Mouse (Mus musculus) layer of hippocampus, postnatal 36 days (tissue): Measurements from ENCODE around the gene Krtap1-3. TPM values are rescaled to one million over a fixed set of nuclear protein-coding genes. Genes with fewer than 3 reads are reported as not detected.
"Not testable (repeated sequence)": the region's sequence is repeated elsewhere in the genome, so short reads cannot be mapped to it uniquely, and the experiment has no call there.

Experiments
- DNase-seq, 2 experiments: peaks; one replicate each; pipeline ENCODE4 v3.0.0; 2022
- total RNA-seq, 2 experiments: library from RNA; stranded (reverse); gene quantifications; 2 replicates each; pipeline ENCODE4 v1.2.3; 2021

Gene Krtap1-3
- not detected for total RNA-seq

- DNase-seq, result no peak
These were observed at the start of gene Krtap1-3 for GRCm38 (mm10) chr11:99590981-99591380. Gene Krtap1-3, minus strand, starts transcription at chr11:99591339.

GRCm38 (mm10) chr11:99640926-99641325 lies 49.8 kb upstream of the Krtap1-3 start:
- DNase-seq, result no peak

- no peak for DNase-seq
These were observed 45.9 kb upstream of the Krtap1-3 start for GRCm38 (mm10) chr11:99637086-99637485.

DNA sequence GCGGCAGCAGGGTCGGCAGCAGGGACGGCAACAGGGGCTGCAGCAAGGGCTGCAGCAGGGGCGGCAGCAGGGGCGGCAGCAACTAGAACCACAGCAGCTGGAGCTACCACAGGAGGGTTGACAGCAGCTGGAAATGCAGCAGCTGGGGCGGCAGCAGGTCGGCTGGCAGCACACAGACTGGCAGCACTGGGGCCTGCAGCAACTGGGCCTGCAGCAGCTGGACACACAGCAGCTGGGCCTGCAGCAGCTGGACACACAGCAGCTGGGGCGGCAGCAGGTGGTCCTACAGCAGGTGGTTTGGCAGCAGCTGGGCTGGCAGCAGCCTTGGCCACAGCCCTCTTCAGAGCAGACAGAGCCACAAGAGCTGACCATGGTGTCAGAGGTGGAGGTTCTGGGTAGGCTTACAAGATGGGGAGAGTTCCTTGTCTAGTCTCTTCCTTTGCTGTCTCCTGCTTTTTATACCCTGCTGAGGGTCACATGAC lies 43.6 kb upstream of the Krtap1-3 start, which contains the start of gene Krtap4-2:
Gene Krtap4-2 (minus strand): TSS at position 432 of the 482 bp plus-strand sequence.
- no peak for DNase-seq

GRCm38 (mm10) chr11:99633293-99633692 lies 42.2 kb upstream of the Krtap1-3 start:
- DNase-seq, result no peak

DNA sequence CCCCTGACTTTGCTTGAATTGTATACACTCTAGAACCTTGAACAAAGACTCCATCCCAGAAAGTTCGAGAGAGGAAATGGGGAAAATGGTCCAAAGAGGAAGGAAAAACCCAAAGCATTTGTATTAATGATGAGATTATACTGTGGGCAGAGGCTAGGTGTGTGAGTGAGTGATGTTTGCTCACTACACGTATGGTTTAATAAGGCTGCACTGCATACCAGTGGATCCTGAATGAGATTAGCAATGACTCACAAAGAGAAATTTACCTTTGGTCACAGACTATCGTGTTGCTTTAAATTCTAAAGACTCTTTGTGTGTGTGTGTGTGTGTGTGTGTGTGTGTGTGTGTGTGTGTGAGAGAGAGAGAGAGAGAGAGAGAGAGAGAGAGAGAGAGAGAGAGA lies 39.8 kb upstream of the Krtap1-3 start:
- DNase-seq, result no peak

DNA sequence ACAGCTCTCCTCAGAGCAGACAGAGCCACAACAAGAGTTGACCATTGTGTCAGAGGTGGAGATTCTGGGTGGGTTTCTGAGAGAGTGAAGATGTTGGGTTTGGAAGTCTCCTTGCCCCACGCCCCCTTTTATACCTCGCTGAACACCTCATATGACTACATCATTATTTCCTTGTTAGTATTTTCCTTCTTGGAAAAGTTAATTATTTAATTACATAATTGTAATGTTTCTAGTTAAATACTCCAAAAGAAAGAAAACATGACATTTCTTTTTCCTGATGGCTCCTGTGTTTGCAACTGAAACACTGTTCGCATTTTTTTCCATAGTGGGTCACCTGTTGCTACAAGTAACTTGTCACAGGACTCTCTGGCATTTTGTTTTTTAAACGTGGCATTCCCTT lies 37.0 kb upstream of the Krtap1-3 start, which contains the start of gene Krtap4-1:
Gene Krtap4-1 (minus strand): TSS at position 101 of the 400 bp plus-strand sequence.
- no peak for DNase-seq

GRCm38 (mm10) chr11:99620335-99620734 lies 29.2 kb upstream of the Krtap1-3 start, which contains the start of gene Gm11562:
Gene Gm11562, minus strand, starts transcription at chr11:99620435.
- no peak for DNase-seq

- DNase-seq, result no peak
These were observed 23.7 kb upstream of the Krtap1-3 start, which contains the start of gene Krtap2-4 for GRCm38 (mm10) chr11:99614796-99615363. Gene Krtap2-4, minus strand, starts transcription at chr11:99614846.

GRCm38 (mm10) chr11:99610089-99610488 lies 18.9 kb upstream of the Krtap1-3 start, which contains the start of gene Gm11937:
Gene Gm11937, minus strand, starts transcription at chr11:99610189.
- not testable (repeated sequence) for DNase-seq

- DNase-seq, result peak; percentile 32 to 37
These were observed 18.0 kb upstream of the Krtap1-3 start for GRCm38 (mm10) chr11:99609126-99609525.

DNA sequence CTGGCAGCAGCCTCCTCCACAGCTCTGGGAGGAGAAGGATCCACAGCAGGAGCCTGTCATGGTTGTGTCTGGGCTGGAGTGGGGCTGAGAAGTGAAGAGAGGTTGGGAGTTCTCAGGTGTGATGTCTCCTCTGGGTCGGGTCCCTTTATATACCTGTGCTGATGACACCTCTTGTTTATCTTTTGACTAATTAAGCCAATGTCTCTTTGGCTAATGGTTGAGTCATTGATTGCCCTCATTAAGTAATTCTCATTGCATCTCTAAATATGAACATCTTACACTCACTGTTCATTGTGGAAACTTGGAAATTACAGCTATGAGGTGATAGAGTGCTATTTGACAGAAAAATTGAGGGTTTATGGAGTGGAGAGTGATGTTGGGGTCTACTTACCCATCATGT lies 12.1 kb upstream of the Krtap1-3 start, which contains the start of gene Gm11938:
Gene Gm11938 (minus strand): TSS at position 101 of the 400 bp plus-strand sequence.
- not testable (repeated sequence) for DNase-seq

- DNase-seq, result not testable (repeated sequence)
These were observed 6.6 kb upstream of the Krtap1-3 start, which contains the start of gene Krtap9-3 for GRCm38 (mm10) chr11:99597742-99598141. Gene Krtap9-3, minus strand, starts transcription at chr11:99598105.

- peak; percentile 41 to 49 for DNase-seq
These were observed 6.0 kb downstream of the Krtap1-3 start for GRCm38 (mm10) chr11:99585096-99585495.

- DNase-seq, result no peak
These were observed 7.9 kb downstream of the Krtap1-3 start, which contains the start of gene Krtap1-4 for GRCm38 (mm10) chr11:99583245-99583704. Gene Krtap1-4, minus strand, starts transcription at chr11:99583654.

GRCm38 (mm10) chr11:99581564-99581963 lies 9.6 kb downstream of the Krtap1-3 start:
- DNase-seq, result no peak

DNA sequence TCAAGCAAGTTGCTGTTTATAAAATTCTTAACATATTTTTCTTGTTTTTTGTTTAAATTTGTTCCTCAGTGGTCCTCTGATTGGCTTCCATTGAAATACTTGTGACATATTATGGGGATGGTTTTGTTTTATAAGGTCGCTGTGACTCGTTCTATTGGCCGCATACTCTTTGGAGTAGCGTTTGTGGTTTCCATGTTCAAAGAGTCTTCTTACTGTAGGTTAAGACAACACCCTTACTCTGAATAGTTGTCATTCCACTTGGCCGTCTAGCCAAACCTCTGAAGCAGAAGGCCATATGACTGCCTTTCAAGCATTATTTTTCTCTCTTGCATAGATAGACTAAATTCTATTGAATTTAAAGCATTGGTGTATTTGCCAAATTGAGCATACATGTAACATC lies 10.1 kb downstream of the Krtap1-3 start:
- DNase-seq, result no peak

DNA sequence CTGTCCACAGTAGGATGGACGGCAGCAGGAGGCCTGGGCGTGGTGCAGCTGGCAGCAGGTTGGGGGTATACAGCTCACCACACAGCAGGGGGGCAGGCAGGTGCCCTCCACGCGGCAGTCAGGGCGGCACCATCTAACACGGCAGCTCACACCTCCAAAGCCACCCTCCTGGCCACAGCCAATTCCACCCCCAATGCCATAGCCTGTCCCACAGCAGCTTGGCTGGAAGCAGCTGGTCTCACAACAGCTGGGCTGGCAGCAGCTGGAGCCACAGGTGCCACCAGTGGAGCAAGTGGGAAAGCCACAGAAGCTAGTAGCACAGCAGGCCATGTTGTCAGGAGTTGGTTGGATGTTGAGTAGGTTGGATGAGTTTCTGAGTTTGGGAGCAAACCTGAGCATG lies 10.5 kb downstream of the Krtap1-3 start, which contains the start of gene Krtap1-5:
Gene Krtap1-5 (minus strand): TSS at position 381 of the 400 bp plus-strand sequence.
- DNase-seq, result no peak

- peak; percentile 50 to 63 for DNase-seq
These were observed 17.0 kb downstream of the Krtap1-3 start for GRCm38 (mm10) chr11:99574106-99574505.

DNA sequence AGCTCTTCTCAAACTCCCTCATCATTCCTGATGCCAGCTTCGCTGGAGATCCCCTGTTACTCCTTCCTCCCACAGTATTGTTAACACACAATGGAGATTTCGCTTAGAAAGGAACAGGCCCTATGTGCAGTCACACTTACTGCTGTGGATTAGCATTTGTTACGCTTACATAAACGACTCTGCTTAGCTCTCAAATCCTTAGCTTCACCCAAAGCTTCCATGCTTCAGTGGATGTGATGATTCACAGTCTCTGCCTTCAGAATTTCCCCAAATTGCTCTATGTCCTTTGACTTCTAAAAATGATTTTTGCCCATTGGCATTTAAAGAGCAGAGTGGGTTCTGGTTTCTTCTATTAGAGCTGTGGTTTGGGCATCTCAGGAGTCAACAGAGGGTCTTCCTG lies 18.0 kb downstream of the Krtap1-3 start:
- no peak for DNase-seq

GRCm38 (mm10) chr11:99566530-99566929 lies 24.6 kb downstream of the Krtap1-3 start, which contains the start of gene Krtap3-1:
Gene Krtap3-1, minus strand, starts transcription at chr11:99566630.
- DNase-seq, result no peak

DNA sequence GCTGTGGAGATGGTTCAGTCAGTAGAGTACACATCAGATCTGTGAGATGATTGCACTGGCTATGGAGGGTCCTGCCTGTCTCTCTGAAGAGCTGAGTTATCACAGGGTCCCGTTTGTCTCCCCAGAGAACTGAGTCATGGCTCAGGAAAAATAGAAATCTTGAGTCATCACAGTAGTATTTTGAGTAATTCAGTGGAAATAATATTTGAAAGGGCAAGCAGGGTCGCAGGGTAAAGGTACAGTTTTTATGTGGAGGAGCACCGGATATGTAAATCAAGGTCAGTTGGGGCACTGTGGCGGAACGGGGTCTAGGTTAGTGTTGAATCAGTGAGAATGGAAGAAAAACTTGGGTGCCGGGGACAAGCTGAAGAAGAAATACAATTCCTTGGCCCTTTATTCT lies 28.6 kb downstream of the Krtap1-3 start:
- no peak for DNase-seq

GRCm38 (mm10) chr11:99559366-99559765 lies 31.8 kb downstream of the Krtap1-3 start, which contains the start of gene Gm11939:
Gene Gm11939, minus strand, starts transcription at chr11:99559466.
- no peak for DNase-seq
